Mouse (Mus musculus) cerebellum, adult 2 months (tissue): Measurements from ENCODE around the gene Cd81. TPM values are rescaled to one million over a fixed set of nuclear protein-coding genes. Genes with fewer than 3 reads are reported as not detected.

ENCODE experiments used
- DNase-seq, 2 experiments: peaks; one replicate each; pipeline ENCODE4 v3.0.0; 2021
- H3K27ac ChIP-seq: fragments of 200-500 bp; 2 replicates; pipeline ENCODE4 v1.5.1; 2012; ENCODE audit warnings: low read length, control low read depth, inconsistent platforms; ENCODE audit not compliant: insufficient read depth
- H3K27me3 ChIP-seq: fragments of 200-500 bp; 2 replicates; pipeline ENCODE4 v1.6.1; 2012; ENCODE audit warnings: inconsistent platforms, mild to moderate bottlenecking, low read length, moderate library complexity; ENCODE audit not compliant: control insufficient read depth, insufficient read depth
- H3K4me1 ChIP-seq: fragments of 200-500 bp; 2 replicates; pipeline ENCODE4 v1.6.1; 2011; ENCODE audit warnings: low read length; ENCODE audit not compliant: control insufficient read depth, insufficient read depth
- H3K4me3 ChIP-seq: fragments of 200-500 bp; replicated peaks from 2 replicates; pipeline ENCODE3; 2011; ENCODE audit warnings: mild to moderate bottlenecking, low read depth, low read length, control low read depth; ENCODE audit not compliant: insufficient read depth
- CTCF ChIP-seq: fragments of 200-500 bp; IDR thresholded peaks from 2 replicates; pipeline ENCODE4 v1.5.1; 2011; ENCODE audit warnings: low read depth, mild to moderate bottlenecking, control low read depth, low read length, moderate library complexity, borderline replicate concordance; ENCODE audit not compliant: insufficient read depth
- POLR2A ChIP-seq: fragments of 200-500 bp; IDR thresholded peaks from 2 replicates; pipeline ENCODE4 v1.6.1; 2011; ENCODE audit warnings: low read length, control low read depth, borderline replicate concordance; ENCODE audit not compliant: insufficient read depth
- WGBS: fragments of 180-500 bp; shearing (Covaris S2); methylation state at CpG from one replicate; pipeline ENCODE4 v1.1.7; 2018; 5-methylcytosine and 5-hydroxymethylcytosine counted together
- polyA plus RNA-seq: library from polyadenylated mRNA; depleted of rRNA; stranded (reverse); fragments of >200 nt; gene quantifications from 2 replicates; pipeline ENCODE4 v1.2.3, GENCODE M21; 2012

Gene Cd81
- polyA plus RNA-seq, 1 experiment = 916 TPM

DNA sequence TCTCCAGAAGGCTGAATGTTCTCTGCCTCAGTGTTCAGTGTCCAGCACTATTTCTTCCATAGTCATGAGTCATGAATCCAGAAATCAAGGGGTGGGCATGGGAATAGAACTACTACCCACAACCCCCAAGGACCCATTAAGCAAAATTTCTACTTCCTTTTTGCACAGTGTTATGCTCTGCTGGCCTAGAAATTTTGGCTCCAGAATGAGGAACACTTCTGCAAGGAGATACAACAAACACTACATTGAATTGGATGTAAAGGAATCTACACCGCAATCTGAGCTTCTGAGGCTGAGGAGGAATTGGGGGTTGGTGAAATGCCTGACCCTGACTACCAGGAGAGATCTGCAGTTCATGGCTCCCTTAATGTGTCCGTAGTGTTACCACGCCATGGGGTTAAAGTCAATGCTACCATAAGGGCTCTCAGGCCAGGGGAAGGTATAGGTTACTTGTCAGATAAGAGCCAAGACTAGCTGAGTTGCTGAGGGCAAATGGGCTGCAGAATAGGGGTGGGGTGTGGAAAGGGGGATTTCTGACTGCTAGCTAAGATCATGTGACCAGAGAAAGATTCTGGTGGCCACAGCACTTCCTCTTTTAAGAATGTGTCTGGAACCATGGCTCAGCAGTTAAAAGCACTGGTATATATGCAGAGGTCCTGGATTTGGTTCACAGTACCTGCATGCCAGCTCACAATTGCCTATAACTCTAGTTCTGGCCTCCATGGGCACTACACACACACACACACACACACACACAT lies 14.2 kb upstream of the Cd81 start:
- WGBS = 95% methylated on average over 3 of the region's 3 CpGs
- Histone ChIP-seq H3K27me3 (no peaks in the 10 kb centered on the region), H3K4me3 (no peak overlapping the region), H3K4me1 (peaks cover 4% of the 10 kb centered on the region; the same call in 1 of the 2 replicates), H3K27ac (no peak overlapping the region)
- DNase-seq = no peak
- TF ChIP-seq POLR2A (no peak), CTCF (no peak)

DNA sequence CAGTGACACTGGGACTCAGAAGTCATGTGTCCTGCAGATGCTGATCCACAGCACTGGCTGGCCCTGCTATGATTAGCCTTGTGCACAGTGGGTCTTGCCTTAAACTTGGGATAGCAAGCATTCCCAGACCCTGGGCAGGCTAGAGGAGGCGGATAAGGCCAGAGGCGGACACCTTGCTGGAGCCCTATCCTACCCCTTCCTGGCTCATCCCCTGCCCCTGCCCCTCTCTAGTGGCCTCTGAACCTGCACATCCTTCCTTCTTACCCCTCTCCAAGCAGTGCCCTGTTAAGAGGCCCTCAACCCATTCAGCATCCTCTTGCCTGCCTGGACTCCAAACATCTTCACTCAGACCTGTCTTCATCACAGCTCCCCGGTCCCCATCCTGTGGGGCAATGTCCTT lies 12.0 kb upstream of the Cd81 start:
- TF ChIP-seq POLR2A = no peak
- no peak for TF ChIP-seq CTCF
- H3K4me3 ChIP-seq = no peak overlapping the region
- H3K27ac ChIP-seq = no peak overlapping the region
- no peak for DNase-seq
- 95% methylated on average over 3 of the region's 3 CpGs for WGBS
- H3K27me3 ChIP-seq = no peaks in the 10 kb centered on the region
- peaks cover 4% of the 10 kb centered on the region; the same call in 1 of the 2 replicates for H3K4me1 ChIP-seq

GRCm38 (mm10) chr7:143041138-143041822 lies 11.3 kb upstream of the Cd81 start:
- Histone ChIP-seq H3K4me3 (no peak overlapping the region), H3K27me3 (no peaks in the 10 kb centered on the region), H3K27ac (no peak overlapping the region), H3K4me1 (peaks cover 4% of the 10 kb centered on the region; the same call in 1 of the 2 replicates)
- WGBS = 87% methylated on average over 3 of the region's 3 CpGs
- no peak for TF ChIP-seq POLR2A
- TF ChIP-seq CTCF = no peak
- DNase-seq = no peak

- 49% methylated on average over 3 of the region's 3 CpGs for WGBS
- H3K4me3 ChIP-seq = no peak overlapping the region
- peaks cover 4% of the 10 kb centered on the region; the same call in 1 of the 2 replicates for H3K4me1 ChIP-seq
- no peak overlapping the region for H3K27ac ChIP-seq
- H3K27me3 ChIP-seq = no peaks in the 10 kb centered on the region
- TF ChIP-seq POLR2A = no peak
- no peak for TF ChIP-seq CTCF
- peak in 1 of 2 experiments; percentile 12 for DNase-seq
Measured at GRCm38 (mm10) chr7:143042089-143042488, 10.4 kb upstream of the Cd81 start.

- Histone ChIP-seq H3K27me3 (no peaks in the 10 kb centered on the region), H3K4me1 (peaks cover 4% of the 10 kb centered on the region; the same call in 1 of the 2 replicates), H3K4me3 (no peak overlapping the region), H3K27ac (no peak overlapping the region)
- TF ChIP-seq POLR2A (no peak), CTCF (no peak)
- WGBS = 96% methylated on average over 3 of the region's 3 CpGs
- no peak for DNase-seq
Measured at GRCm38 (mm10) chr7:143042897-143043300, 9.6 kb upstream of the Cd81 start.

- DNase-seq = no peak
- no peak for TF ChIP-seq POLR2A
- no peak for TF ChIP-seq CTCF
- Histone ChIP-seq H3K4me1 (peaks cover 4% of the 10 kb centered on the region; the same call in 1 of the 2 replicates), H3K4me3 (no peak overlapping the region), H3K27me3 (no peaks in the 10 kb centered on the region), H3K27ac (no peak overlapping the region)
- WGBS = 95% methylated on average over 2 of the region's 2 CpGs
Measured at GRCm38 (mm10) chr7:143044049-143044825, 8.3 kb upstream of the Cd81 start.

- no peak for TF ChIP-seq POLR2A
- H3K27me3 ChIP-seq = no peaks in the 10 kb centered on the region
- H3K4me1 ChIP-seq = peaks cover 4% of the 10 kb centered on the region; the same call in 1 of the 2 replicates
- no peak overlapping the region for H3K4me3 ChIP-seq
- no peak for DNase-seq
- no peak overlapping the region for H3K27ac ChIP-seq
Measured at GRCm38 (mm10) chr7:143044826-143045206, 7.7 kb upstream of the Cd81 start.

GRCm38 (mm10) chr7:143046358-143046757 lies 6.2 kb upstream of the Cd81 start:
- Histone ChIP-seq H3K4me3 (no peak overlapping the region), H3K27ac (no peak overlapping the region), H3K27me3 (no peaks in the 10 kb centered on the region), H3K4me1 (peaks cover 4% of the 10 kb centered on the region; the same call in 1 of the 2 replicates)
- no peak for TF ChIP-seq POLR2A
- 83% methylated on average over 7 of the region's 7 CpGs for WGBS
- no peak for DNase-seq
